Mouse (Mus musculus) liver, postnatal 0 days (tissue): ENCODE data around the gene Tcl1b2.
"Not testable (repeated sequence)": the region's sequence is repeated elsewhere in the genome, so short reads cannot be mapped to it uniquely, and the experiment has no call there.

Experiments
- CTCF ChIP-seq: sonication (generic); IDR thresholded peaks from 2 replicates; pipeline ENCODE4 v1.5.1; 2016; ENCODE audit warnings: antibody characterized with exemption, low read depth
- EP300 ChIP-seq: IDR thresholded peaks from 2 replicates; pipeline ENCODE4 v1.6.1; 2016; ENCODE audit warnings: antibody characterized with exemption, low read depth, mild to moderate bottlenecking

- TF ChIP-seq EP300, CTCF: not testable (repeated sequence)
Observed at GRCm38 (mm10) chr12:105176044-105176443, 30.2 kb downstream of the Tcl1b2 start, which contains the start of gene Tcl1b5.
